Mouse (Mus musculus): ENCODE measurements at regions not wholly inside any gene's neighbourhood (a gene's known extent, or its start where the extent isn't known, plus 50 kb on each side); places are given as distances from the start of the nearest gene placed in this dataset.

- TF ChIP-seq POLR2A (IDR thresholded peaks at IDR 0.05; ENCODE audit: control insufficient read depth, low read depth, low read length) = no peak
- TF ChIP-seq CTCF (IDR thresholded peaks at IDR 0.05; ENCODE audit: control insufficient read depth, insufficient read depth, insufficient replicate concordance, low read depth, low read length) = no peak
Observed at GRCm38 (mm10) chr13:52323691-52324090, 207.4 kb downstream of the Diras2 start.
